Mouse (Mus musculus) erythroblast, embryonic 14.5 days (primary cell): ENCODE data around the gene Ephb6.

Experiments
- GATA1 ChIP-seq: IDR thresholded peaks from 2 replicates; pipeline ENCODE4 v1.6.1; 2012; ENCODE audit warnings: low read length, inconsistent platforms, mixed read lengths
- TAL1 ChIP-seq: IDR thresholded peaks from 3 replicates; pipeline ENCODE4 v1.6.1; 2012; ENCODE audit warnings: low read length, inconsistent platforms, mixed read lengths

- TF ChIP-seq TAL1 (no peak), GATA1 (peak; percentile 23; the same call in 1 of the 2 replicates)
Measured at GRCm38 (mm10) chr6:41581295-41581694, 24.0 kb upstream of the Ephb6 start.
